Mouse (Mus musculus) embryonic fibroblast, embryonic 13.5 days (primary cell): ENCODE measurements around the gene Acsf2.

Experiments used
- CTCF ChIP-seq: IDR thresholded peaks from 2 replicates; pipeline ENCODE4 v1.5.1; 2011; ENCODE audit warnings: mild to moderate bottlenecking, control low read depth, low read length, moderate library complexity, borderline replicate concordance; ENCODE audit not compliant: insufficient read depth
- POLR2A ChIP-seq: IDR thresholded peaks from 2 replicates; pipeline ENCODE4 v1.6.1; 2011; ENCODE audit warnings: low read depth, mild to moderate bottlenecking, control low read depth, low read length, moderate library complexity

- TF ChIP-seq POLR2A, result no peak
- TF ChIP-seq CTCF, result no peak
These were observed 55.3 kb downstream of the Acsf2 start for GRCm38 (mm10) chr11:94546381-94546780.
